Mouse (Mus musculus): ENCODE measurements around the gene Mast1.
A peak's percentile ranks its signal among the peaks of the same experiment; 100 is the strongest.

Mast1 gene

DNA sequence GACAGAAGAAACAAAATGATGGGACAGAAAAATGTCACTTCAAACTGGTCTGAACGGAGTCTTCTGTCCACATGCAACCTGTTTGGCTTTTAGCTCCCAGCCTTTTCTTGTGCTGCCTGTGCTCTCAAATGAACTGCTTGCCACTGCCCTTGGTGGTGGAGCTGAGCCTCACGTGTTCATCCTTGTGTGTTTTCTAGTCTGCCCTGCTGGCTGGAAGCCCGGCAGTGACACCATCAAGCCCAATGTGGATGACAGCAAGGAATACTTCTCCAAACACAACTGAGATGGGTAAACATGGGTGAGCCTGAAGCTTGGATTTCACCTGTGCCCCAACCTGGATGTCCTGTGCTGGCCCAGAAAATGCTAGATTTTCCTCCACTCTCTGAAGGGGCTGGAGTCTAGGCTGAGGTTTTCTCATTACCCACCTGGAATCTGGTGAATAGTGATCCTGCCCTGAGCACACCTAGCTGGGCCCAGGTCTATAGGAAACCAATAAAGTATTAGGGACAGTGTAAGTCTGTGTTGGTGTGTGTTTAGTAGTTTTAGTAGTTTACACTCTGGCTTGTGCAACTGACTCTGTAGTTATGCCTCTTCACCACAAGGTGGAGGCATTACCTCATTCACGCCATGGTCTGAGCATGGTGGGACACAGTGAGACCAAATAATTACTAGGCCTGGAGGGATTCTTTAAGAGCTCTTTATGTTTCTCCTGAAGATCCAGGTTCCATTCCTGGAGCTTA is 36.8 kb upstream of the Mast1 start:
- no peak for DNase-seq (ENCODE audit: low spot score in 2 of 2)

- no peak for DNase-seq (ENCODE audit: low spot score in 2 of 2)
Observed at GRCm38 (mm10) chr8:84973079-84973478, 35.9 kb upstream of the Mast1 start.

DNA sequence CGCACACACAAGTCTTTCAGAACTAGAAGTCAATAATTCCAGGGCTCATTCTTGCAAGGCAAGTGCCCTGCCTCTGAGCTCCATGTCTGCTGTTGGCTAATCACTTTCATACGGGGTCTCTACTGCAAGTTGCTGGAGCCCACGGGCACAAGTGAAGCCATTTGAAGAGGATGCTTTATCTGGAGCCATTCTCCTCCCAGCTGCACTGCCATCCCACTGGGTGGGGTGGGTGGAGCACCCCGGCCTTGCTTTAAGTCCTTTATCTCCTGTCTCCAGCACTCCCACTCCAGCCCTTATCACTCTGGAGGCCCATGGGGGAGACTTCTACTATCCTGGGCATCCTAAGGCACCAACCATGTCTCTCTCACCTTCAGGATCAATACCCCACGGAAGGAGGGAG is 33.8 kb upstream of the Mast1 start:
- no peak for DNase-seq (ENCODE audit: low spot score in 2 of 2)

DNA sequence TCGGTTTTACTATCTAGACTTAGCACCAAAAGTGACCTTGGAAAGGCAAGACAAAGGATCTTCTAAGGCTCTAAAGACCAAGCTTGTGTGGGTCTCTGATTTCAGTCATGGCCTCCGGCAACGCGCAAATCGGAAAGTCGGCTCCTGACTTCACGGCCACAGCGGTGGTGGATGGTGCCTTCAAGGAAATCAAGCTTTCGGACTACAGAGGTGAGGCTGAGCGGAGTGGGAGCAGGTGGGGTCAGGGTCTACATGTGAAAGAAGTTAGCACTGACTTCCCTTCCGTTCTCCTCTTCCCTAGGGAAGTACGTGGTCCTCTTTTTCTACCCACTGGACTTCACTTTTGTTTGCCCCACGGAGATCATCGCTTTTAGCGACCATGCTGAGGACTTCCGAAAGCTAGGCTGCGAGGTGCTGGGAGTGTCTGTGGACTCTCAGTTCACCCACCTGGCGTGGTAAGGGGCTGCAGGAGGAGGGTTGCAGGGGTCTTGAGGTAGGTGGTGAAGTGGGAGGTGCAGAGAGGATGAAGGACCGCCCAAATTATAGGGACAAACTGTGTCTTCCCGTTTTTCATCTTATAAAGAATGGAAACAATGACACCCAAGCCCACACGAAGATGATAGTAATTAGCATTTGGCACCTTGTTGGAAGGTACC is 33.1 kb upstream of the Mast1 start:
- DNase-seq (ENCODE audit: low spot score in 2 of 2) = no peak

GRCm38 (mm10) chr8:84969241-84970134 is 32.3 kb upstream of the Mast1 start, which contains the start of the genes Gm49661, Prdx2 and Rnaseh2a:
Gene Gm49661 (minus strand): TSS chr8:84969433.
Gene Prdx2 (plus strand): TSS chr8:84969587.
Gene Rnaseh2a (minus strand): TSS chr8:84969767.
- DNase-seq (ENCODE audit: low spot score in 2 of 2) = peak in 1 of 2 experiments; percentile 55

DNA sequence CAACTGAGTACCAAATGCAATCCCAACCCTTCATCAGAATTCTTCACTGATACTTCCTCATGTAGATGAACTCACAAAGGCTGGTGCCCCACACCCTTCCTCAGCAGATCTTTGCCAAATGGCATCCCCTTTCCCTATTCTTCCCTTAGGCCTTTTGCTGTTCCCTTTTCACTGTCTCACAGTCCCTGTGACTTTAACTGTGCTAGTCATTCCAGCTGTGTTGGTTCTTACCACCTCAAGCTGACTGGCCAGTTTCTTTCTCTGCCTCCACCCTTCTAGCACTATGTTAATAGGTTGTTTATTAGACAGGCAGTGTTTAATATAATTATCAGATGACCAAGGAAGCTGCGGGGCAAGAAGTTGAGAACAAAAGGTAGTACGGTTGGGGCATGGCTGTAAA is 31.5 kb upstream of the Mast1 start:
- no peak for DNase-seq (ENCODE audit: low spot score in 2 of 2)

- no peak for DNase-seq (ENCODE audit: low spot score in 2 of 2)
Observed at GRCm38 (mm10) chr8:84967532-84968304, 30.6 kb upstream of the Mast1 start.

DNA sequence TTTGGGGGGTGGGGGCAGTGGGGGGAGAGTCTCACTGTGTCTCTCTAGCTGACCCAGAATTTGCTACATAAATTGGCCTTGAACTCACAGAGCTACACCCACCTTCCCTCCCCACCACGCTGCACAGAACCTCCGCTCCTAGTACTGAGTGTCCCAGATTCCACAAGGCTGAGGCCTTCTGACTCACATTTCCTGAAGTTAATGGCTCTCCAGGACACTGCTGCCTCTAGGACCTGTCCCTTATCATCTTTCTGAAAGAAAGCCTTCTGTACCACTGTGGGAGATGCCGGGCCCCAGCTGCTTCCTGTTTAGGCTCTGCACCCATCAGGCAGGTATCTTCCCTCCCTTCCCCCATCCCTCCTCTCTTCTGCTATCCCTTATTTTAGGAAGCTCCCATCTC is 29.4 kb upstream of the Mast1 start:
- DNase-seq (ENCODE audit: low spot score in 2 of 2) = no peak

- peak; percentile 80 to 89 for DNase-seq (ENCODE audit: low spot score in 2 of 2)
Observed at GRCm38 (mm10) chr8:84965731-84966291, 28.7 kb upstream of the Mast1 start.

DNA sequence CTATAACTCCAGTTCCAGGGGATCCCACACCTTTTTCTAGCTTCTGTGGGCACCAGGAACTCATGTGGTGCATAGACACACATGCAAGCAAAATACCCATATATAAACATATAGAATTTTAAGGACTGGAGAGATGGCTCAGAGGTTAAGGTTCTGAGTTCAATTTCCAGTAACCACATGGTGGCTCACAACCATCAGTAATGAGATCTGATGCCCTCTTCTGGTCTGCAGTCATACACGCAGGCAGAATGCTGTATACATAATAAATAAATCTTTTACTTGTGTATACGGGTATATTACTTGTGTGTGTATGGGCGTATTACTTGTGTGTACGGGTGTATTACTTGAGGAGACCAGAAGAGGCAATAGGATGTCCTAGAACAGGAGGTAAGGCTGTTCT is 26.8 kb upstream of the Mast1 start:
- DNase-seq (ENCODE audit: low spot score in 2 of 2) = no peak

DNA sequence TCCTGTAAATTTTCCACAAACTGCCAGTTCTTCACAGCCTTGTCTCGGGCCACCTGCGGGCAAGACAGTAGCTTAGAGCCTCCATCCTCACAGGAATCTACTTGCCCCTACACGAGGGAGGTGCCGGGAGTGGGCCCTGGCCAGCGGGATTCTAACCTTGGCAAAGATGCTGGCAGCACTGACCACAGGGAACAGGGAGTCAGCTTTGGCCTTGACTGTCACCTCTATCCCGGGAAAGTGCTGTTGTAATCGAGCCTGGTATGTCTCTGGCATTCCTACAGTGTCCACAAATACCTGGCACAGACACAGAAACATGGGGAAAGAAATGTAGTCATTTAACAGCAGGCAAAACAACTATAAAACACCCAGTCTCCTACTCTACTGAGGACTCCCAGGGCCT is 22.7 kb upstream of the Mast1 start:
- no peak for DNase-seq (ENCODE audit: low spot score in 2 of 2)

DNA sequence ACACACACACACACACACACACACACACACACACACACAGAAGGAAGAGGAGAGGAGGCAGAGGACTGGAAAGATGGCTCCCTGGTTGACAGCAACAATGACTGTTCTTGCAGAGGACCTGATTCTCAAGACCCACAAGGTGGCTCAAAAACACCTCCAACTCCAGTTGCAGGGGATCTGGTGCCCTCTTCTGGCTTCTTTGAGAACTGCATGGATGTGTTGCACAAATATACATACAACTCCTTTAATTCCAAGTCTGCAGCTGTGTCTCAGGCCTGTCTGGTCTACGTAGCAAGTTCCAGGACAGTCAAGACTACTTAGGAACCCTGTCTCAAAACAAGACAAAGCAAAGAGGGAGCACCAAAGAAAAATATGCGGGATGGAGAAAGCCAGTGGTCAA is 19.6 kb upstream of the Mast1 start:
- peak; percentile 54 to 68 for DNase-seq (ENCODE audit: low spot score in 2 of 2)

GRCm38 (mm10) chr8:84952612-84953255 is 15.6 kb upstream of the Mast1 start:
- no peak for DNase-seq (ENCODE audit: low spot score in 2 of 2)

GRCm38 (mm10) chr8:84949753-84950152 is 12.6 kb upstream of the Mast1 start:
- no peak for DNase-seq (ENCODE audit: low spot score in 2 of 2)

DNA sequence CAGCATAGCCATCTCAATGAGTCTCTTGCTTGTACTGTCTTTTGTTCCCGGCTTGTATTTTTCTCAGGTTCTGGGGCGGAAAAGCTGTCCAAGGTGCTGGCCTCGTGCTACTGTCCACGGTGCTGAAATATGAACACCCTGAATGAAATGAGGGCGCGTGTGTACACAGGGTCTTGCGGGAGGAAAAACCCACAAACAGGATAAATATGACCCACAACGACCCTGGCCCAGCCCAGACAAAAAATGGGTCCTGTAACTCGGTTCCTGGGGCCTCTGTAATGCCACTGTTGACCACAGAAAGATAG is 10.0 kb upstream of the Mast1 start:
- DNase-seq (ENCODE audit: low spot score in 2 of 2) = no peak

- DNase-seq (ENCODE audit: low spot score in 2 of 2) = no peak
Observed at GRCm38 (mm10) chr8:84946528-84947240, 9.5 kb upstream of the Mast1 start, which contains the start of gene Rtbdn. Gene Rtbdn (plus strand): TSS chr8:84946991.

DNA sequence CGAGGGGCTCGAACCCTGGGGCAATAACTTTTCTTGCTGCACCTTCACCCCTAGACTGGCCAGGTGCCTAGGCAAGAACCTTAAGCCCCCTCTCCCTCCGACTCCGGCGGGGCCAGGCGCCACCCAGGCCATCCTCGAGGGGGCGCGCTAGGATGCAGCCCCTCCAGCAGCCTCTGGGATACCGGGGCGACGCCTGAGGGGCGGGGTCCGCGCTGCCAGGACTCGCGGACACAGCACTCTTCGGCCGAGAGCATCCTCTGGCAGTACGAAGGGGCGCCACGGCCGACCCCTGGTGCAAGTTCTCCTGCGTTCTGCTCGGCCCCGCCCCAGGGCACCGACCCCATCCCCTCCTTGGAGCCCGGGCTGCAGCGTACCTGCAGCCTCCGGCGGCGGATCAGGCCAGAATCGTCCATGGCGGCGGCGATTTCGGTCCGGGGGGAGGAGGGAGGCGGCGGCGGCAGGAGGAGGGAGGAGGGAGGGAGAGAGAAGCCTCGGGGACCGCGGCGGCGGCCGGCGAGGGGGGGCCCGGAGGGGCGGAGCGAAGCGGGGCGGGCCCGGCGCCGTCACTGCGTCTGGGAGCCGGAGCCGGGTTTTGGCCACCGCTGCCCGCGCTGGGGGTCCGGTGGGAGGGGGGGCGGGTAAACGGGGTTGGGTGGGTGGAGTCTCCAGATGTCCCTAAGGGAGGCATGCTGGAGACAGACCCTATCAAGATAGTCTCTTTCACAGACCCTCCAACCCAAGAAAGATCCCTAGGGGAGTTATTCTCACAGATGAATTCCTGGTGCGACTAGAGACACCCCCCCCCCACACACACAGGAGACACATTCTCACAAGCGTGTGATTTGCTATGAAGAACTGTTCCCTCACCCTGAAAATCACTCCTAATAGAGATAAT is 8.7 kb upstream of the Mast1 start:
- peak in 1 of 2 experiments; percentile 25 for DNase-seq (ENCODE audit: low spot score in 2 of 2)

GRCm38 (mm10) chr8:84945235-84945632 is 8.1 kb upstream of the Mast1 start:
- DNase-seq (ENCODE audit: low spot score in 2 of 2) = peak; percentile 48 to 63

Measured in frontal cortex, postnatal 25 days (tissue).